Mouse (Mus musculus) mouse trophoblast stem cell (cell line): ENCODE measurements around the gene Gm42878.
"Not testable (repeated sequence)": the region's sequence is repeated elsewhere in the genome, so short reads cannot be mapped to it uniquely, and the experiment has no call there.

ENCODE experiments used
- in situ Hi-C, 2 experiments: fragments of 300-500 bp; cut with MseI, MboI; formaldehyde crosslinking; loops; 2 replicates in 1 of 2; 3 replicates in 1 of 2; pipeline ENCODE4 v1.15.1; 2025

The Gm42878 gene

DNA sequence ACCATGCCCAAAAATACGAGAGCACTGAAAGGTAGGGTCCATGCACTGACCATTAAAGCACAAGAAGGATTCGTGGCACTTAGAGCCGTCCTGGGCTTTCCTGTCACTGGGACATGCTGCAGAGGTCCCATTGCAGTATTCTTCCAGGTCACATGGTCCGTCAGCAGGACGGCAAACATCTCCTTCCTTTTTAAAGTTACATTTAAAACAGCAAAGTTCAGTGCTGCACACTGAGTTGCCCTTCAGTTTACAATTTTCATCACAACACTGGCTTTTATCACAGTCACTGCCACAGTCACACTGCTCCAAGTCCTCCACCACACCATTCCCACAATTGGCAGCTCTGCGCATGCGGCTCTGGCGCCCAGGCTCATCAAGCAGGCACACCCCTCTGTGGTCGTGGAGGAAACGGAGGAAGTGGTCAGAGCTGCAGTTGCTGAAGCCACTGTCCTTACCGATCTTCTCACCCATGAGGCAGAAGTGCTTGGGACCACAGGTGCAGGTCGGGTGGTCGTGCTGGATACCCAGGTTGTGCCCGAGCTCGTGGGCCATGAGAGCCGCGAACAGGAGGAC lies 43.8 kb downstream of the Gm42878 start:
- in situ Hi-C loops = not testable (repeated sequence)

DNA sequence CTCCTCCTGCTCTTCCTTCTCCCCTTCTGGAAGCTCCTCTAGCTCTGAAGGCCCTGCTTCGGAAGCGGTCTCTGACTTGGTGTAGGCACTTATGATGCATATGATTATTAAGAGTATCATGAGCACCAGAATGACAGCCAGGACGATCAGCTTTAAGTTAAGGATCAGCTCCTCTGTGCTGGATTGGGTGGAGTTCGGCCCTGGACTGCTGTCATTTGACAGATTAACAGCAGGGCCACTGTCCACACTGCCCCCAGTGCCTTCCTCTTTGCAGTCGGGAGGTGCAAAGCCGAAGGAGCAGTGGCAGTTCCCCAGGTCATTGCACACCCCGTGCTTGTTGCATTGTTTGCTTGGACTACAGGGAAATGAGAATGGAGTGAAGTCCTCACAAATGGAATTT lies 44.6 kb downstream of the Gm42878 start:
- in situ Hi-C loops = no loop called here

DNA sequence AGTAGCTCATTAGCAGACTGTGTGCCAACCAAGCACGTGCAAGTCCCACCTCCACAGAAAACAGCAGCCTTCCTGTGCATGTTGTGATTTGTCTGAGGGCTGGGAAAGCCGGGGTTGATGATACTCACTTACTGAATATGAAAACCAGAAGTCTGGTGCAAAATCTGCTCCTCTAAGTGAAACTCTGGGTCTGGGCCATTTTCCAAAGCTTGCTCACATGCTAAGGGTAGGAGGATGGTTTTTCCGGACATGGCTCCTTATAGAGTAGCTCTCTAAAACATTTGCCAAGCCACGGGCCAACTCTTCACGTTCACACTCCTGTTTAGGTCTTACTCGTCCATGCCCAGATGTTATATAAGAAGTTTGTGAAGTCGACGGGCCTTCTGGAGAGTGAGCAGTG lies 52.0 kb downstream of the Gm42878 start:
- in situ Hi-C loops = no loop called here

DNA sequence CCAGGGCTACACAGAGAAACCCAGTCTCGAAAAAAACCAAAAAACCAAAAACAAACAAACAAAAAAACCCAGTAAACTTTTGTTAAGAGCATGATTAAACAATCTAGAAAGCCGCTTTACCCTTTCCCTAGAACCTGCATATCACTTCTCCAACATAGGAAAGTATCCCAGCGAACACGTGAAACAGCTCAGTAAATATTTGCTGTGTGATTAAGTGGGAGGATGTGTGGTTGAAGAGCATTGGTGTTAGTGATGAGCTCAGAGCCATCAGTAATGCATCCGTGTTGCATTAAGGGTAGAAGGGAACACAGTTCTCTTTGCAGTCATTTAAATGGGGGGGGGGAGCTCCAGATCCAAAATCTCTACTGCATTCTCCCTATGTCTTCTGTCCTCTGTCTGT lies 60.5 kb downstream of the Gm42878 start:
- in situ Hi-C loops = no loop called here

DNA sequence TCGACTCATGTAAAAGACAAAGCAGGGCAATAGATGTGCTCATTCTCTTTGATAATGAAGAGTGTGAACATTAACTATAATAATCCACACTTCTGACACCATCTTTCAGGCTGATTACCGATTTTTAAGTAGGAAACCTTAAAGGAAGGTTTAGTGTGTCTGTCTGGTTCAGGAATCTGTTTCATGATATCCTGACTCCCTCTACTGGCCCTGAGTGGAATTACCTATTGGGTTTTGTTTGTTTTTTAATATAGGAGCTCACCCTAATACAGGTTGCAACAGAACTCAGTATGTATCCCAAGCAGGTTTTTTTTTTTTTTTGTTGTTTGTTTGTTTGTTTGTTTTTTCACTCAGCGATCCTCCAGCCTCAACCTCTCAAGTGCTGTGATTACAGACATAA lies 67.6 kb downstream of the Gm42878 start:
- in situ Hi-C loops = no loop called here

DNA sequence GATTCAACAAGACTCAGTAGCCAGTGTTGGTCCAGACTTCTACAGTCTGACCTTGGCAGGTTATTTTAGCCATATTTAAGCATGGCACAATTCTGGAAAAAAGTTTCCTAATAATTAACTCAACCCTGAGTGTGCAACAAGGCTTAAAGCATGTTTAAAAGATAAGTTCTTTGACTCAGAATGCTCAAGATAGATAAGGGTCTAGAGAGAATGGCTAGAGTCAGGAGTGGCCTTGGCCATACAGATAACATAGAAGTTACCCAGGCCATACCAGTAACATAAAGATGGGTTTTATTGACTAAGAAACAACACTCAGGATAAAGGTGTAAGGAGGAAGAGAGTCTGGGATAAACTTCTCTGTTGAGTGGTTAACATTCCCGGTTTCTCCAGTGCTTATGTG lies 69.2 kb downstream of the Gm42878 start:
- in situ Hi-C loops = no loop called here

DNA sequence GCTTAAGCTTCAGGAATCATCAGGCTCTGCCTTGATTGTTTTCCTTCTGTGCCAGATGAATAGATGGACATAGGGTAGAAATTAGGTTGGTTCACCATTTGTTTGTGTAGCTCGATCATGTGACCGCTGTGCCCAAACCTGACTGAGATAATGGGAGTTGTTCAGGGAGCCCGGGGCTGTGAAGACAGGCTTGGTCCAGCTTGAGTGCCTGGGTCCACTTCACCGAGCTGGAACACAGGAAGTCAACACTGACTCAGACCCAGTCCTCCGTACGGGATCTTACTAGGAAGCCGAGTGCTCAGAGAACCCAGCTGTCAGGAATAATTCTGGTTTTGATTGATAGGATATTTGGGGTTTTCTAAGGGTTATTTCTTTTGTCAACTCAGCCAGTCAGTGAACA lies 70.7 kb downstream of the Gm42878 start:
- in situ Hi-C loops = no loop called here

DNA sequence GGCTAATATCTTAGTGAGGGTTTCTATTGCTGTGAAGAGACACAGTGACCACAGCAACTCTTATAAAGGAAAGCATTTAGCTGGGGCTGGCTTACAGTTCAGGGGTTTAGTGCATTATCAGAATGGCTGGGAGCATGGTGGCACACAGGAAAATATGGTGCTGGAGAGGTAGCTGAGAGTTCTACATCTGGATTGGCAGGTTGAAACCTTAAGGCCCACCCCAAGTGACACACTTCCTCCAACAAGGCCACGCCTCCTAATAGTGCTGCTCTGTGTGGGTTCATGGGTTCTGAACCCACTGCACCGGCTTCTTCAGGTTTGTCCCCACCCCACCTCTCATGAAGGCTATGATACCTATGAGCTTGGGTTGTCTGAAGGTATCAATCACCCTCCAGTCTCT lies 72.9 kb downstream of the Gm42878 start:
- in situ Hi-C loops = no loop called here

DNA sequence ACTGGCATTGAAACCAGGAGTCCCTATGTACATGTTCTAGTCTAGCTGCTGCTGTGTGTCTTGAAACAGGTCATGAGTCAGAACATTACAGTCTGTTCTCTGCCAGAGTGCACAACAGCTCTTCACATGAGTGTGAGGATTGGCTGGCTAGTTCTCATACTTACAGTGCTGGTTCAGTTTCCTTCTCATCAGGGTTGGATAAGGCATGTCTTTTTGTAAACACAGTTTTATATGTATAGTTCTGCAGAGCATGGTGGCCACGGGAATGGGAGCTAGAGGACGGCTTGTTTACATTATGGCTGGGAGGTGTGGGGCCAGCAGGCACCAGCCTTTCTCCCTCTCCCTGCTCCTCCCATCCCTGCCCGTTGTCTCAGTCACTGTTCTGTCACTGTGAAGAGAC lies 75.7 kb downstream of the Gm42878 start:
- in situ Hi-C loops = no loop called here
